Mouse (Mus musculus) left cerebral cortex, adult 2 months (tissue): ENCODE results near the gene Commd3. TPM values are rescaled to one million over a fixed set of nuclear protein-coding genes. Genes with fewer than 3 reads are reported as not detected.

Experiments used
- DNase-seq, 2 experiments: peaks; one replicate each; pipeline ENCODE4 v3.0.0; 2021 to 2022; ENCODE audit warnings: low spot score in 2 of 2, mixed read lengths in 1 of 2; ENCODE audit errors: extremely low spot score in 1 of 2
- H3K27ac ChIP-seq: fragments of 200-600 bp; 2 replicates; pipeline ENCODE4 v1.8.1; 2022
- H3K4me3 ChIP-seq: fragments of 200-600 bp; 2 replicates; pipeline ENCODE4 v1.8.1; 2022
- CTCF ChIP-seq: fragments of 200-600 bp; IDR thresholded peaks from 2 replicates; pipeline ENCODE4 v1.8.1; 2022; ENCODE audit warnings: antibody characterized with exemption, mild to moderate bottlenecking, moderate library complexity
- intact Hi-C: fragments of 180-260 bp; cut with DNase I; formaldehyde crosslinking; loops from one replicate; pipeline ENCODE4 v1.15.1; 2025
- total RNA-seq, 2 experiments: library from RNA; stranded (reverse); gene quantifications; 2 replicates each; pipeline ENCODE4 v1.2.3; 2021

Gene Commd3
- total RNA-seq, 2 experiments from 2014 or later: 80.5 to 89.2 TPM

DNA sequence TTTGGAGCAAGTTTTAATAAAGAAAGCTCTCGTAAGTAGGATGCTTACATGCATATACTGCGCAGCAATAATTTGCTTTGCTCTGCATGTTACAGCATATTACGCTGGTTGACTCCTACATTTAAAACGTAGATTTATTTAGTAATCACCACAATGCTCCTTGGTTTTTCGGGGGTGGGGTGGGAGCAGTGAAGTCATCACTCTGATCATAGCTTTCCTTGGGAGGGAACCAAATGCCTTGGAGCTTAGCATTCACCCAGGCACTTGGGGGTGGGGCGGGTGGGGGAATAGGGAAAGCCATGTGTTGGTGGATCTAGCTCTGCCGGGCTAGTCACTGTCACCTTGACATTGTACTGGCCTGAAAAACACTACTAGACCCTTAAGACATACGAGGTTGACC lies 23.0 kb downstream of the Commd3 start:
- no peak for TF ChIP-seq CTCF
- Histone ChIP-seq H3K27ac (no peak overlapping the region), H3K4me3 (peak overlapping the region; percentile 74)
- intact Hi-C loops: loop anchor here (10.0 kb wide), 1 partner anchor 750 kb away; the partner anchor contains the start of gene Ptf1a
- no peak for DNase-seq

DNA sequence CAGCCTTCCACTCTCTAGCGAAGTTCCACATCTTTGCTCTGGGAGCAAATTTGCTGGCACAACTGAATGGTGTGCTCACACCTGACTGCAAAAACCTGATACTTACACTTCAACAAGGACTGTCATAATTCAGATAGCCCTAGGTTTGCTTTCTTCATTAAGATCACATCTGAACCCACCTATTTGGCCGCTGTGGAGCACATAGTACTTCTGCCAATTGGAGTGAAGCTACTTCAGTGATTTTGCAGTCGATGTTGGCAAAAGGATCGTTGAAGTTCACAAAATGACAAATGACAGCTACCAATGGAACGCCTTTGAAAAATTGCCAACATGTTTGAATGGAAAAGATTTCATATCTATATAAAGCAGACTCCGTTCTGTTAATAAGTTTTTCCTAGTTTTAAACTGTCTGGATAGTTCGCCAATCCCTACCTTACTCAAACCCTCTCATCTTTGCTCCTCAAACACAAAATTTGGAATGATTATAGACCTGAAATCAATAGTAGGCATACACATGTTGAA lies 23.5 kb downstream of the Commd3 start:
- Histone ChIP-seq H3K27ac (no peak overlapping the region), H3K4me3 (no peak overlapping the region)
- TF ChIP-seq CTCF: no peak
- no peak for DNase-seq
- intact Hi-C loops: loop anchor here (10.0 kb wide), 1 partner anchor 749 kb away; the partner anchor contains the start of gene Ptf1a

DNA sequence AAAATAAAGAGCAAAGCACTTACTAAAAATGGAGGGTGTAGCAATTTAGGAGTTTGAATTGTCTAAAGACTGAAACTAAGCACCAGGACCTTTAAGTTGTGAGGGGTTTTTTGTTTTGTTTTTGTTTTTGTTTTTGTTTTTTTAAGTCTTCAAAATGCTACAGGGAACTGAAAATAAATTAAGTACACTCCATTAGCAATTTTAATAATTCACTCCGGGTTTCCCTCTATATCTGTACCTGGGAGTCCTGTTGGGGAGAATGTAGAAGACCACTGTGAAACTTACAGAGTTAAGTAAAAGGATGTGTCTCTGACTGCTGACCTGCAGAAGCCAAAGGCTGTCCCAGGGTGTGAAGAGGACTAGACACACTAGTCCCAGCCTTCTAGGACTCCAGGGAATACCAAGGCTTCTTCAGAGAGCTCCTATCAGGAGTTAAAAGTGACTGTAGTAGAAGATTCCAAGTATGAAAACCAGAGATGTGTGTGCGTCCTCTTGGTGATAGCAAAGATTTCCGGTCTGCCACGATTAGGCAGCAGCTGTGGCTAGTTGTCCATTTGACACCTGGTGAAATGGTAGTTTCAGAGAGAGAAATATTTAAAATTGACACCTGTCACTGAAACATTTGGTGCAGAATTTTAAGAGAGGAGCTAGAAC lies 25.5 kb downstream of the Commd3 start:
- intact Hi-C loops: loop anchor here (10.0 kb wide), 1 partner anchor 747 kb away; the partner anchor contains the start of gene Ptf1a
- TF ChIP-seq CTCF: no peak
- Histone ChIP-seq H3K27ac (no peak overlapping the region), H3K4me3 (no peak overlapping the region)
- DNase-seq: no peak

DNA sequence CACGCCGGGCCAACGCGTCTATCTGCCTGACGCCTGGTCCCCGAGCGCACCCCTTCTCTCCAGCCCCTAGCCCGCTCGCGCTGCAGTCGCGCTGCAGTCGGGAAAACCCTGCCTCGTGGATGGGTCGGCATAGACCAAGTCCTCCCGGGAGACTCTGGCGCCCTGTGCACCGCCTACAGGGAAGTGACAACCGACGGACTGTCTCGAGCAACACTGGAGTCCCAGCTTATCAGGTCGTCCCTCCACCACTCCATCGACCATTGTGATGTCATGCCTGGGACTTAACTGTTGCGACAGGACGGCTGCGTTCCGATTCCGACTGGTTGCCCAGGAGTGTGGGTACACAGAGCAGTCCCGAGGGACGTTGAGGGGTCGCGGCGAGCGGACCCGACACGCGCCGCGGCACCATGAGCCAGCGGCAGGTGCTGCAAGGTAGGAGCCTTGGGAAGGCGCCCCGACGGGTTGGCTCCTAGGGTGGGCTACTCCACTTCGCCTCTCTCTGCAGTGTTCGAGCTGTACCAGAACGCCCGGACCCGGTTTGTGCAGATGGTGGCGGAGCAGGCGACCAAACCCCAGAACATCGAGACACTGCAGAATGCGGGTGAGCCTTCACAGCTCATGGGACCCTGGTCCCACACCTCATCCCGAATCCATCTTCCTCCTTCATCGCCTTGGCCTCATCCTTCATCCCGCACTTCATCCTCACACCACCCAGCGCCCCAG lies 26.6 kb downstream of the Commd3 start:
- no peak for DNase-seq
- Histone ChIP-seq H3K27ac (no peak overlapping the region), H3K4me3 (peak overlapping the region; percentile 20; the same call in 1 of the 2 replicates)
- TF ChIP-seq CTCF: no peak
- intact Hi-C loops: loop anchor here (10.0 kb wide), 1 partner anchor 746 kb away; the partner anchor contains the start of gene Ptf1a

DNA sequence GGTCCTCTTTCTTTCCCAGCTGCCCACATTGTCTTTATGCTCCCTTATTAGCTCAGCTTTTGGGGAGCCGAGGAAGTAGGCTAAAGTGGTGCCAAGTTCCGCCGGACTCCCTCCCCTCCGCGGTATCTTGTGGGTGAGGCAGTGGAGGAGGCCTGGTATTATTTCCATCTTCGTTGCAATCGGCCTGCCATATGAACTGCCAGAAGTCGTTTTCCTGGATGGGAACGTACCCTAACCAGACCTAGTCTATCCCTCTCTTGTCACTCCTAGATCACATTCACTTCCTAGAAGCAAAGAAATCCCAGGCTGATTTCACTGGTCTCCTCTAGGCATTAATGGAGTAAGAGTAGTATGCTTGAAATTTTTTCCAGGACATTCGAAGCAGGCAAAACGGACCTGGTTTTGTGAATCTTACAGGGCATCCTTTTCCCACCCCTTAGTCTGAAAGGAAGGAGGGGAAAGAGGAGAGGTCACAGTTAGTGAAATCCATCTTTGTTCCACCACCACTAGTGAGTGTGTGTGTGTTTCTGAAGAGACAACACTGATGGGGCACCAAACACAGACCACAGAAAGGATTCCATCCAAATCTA lies 27.3 kb downstream of the Commd3 start:
- no peak for DNase-seq
- intact Hi-C loops: loop anchor here (10.0 kb wide), 1 partner anchor 745 kb away; the partner anchor contains the start of gene Ptf1a
- Histone ChIP-seq H3K4me3 (no peak overlapping the region), H3K27ac (no peak overlapping the region)
- TF ChIP-seq CTCF: no peak

DNA sequence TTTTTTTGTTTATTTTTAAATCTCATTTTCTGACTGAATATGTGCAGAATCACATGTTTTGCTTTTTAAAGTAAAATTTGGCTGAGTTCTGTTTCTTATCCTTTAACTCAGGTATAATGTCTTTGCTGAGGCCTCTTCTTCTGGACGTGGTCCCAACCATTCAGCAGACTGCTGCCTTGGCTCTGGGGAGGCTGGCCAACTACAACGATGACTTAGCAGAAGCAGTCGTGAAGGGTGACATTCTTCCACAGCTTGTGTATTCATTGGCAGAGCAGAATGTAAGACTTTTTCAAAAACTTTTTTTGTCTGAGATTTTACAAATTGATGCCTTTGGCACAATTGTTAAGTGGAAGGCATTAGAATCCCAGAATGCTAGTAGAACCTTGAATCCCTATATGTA lies 38.2 kb downstream of the Commd3 start:
- intact Hi-C loops: no loop called here
- Histone ChIP-seq H3K4me3 (no peak overlapping the region), H3K27ac (no peak overlapping the region)
- no peak for TF ChIP-seq CTCF
- DNase-seq: no peak

DNA sequence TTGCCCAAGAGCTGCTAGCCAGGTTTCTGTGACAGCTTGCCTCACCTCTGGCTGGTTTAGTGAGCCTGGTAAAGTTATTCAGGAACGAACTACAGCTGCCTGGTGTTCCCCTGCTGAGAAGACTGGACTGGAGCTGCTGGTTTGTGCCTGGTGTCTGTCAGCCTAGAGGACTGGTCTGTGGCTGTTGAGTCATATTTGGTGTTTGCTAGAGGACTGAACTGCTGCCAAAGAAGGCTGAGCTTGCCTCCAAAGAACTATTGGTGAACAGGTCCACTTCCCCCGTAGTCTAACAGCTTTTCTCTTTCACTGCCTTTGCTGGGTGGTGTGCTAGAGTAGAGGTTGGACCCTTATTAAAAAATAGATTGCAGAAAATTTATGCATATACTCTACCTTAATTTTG lies 40.9 kb downstream of the Commd3 start:
- no peak for DNase-seq
- no peak for TF ChIP-seq CTCF
- intact Hi-C loops: no loop called here

DNA sequence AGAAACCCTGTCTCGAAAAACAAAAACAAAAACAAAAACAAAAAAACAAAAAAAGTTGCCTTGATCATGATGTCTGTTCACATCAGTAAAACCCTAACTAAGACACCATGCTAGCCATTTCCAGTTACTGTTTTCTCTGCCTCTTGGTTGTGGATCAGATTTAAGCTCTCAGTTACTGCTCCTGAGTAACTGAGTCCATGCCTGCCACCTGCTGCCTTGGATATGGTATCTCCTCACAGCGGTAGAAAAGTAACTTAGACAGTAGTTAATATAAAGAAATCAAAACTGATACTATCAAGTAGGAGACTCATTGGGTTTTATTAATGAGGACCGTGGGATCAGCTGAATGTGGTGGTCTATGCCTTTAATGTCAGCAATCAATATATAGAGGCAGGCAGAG lies 42.2 kb downstream of the Commd3 start:
- Histone ChIP-seq H3K4me3 (no peak overlapping the region), H3K27ac (no peak overlapping the region)
- intact Hi-C loops: no loop called here
- TF ChIP-seq CTCF: no peak
- no peak for DNase-seq

More for the DNA sequence above, 40.9 kb downstream of the Commd3 start:
- Histone ChIP-seq H3K4me3 (no peak overlapping the region), H3K27ac (no peak overlapping the region)

DNA sequence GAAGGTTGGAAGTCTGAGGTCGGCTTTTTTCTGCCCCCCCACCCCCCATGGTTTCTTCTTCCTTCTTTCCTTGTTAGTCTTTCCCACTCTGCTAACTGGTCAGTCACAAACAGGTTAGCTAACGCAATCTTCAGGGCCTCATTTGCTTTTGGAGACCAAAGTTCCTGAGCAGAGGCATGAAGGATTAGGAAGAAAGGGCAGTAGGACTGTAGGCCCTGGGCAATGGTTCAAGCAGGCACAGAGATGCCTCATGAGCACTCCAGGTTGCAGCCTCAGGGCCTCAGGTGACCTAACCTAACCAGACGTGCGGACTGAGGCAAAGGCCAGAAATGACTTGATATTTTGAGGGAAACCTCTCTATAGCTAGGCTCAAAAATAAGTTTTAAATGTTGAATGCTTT lies 46.3 kb downstream of the Commd3 start:
- TF ChIP-seq CTCF: no peak
- Histone ChIP-seq H3K27ac (no peak overlapping the region), H3K4me3 (no peak overlapping the region)
- intact Hi-C loops: no loop called here
- no peak for DNase-seq

DNA sequence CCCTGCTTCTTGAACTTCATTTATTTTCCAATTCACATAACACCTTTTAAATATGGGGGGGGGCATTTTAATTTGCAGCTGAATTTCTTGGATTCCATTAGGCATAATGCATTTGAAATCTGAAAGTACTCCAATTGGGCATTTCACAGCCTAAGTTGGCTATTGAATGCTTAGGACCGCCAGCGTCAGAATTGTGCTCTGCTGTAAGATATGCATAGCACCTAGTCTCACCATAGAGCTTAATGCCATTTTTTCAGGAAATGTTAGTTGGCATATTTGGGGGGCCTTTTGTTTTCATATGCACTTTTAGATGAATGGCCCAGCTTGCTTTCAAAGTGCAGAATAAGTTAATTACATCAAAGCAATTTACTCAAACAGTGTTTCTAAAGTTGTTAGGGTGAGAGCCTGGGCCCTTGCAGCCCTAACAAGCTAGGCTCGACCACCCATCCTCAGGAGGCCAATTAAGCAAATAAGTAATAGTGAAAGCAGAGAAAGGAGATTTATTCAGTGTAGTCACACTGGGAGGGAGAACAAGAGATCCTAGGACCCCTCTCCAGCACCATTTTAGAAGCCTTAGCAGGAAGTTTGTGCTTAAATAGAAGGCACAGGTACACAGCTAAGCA lies 50.1 kb downstream of the Commd3 start:
- no peak for TF ChIP-seq CTCF
- no peak overlapping the region for H3K27ac ChIP-seq
- no peak overlapping the region for H3K4me3 ChIP-seq
- no peak for DNase-seq
- intact Hi-C loops: no loop called here

DNA sequence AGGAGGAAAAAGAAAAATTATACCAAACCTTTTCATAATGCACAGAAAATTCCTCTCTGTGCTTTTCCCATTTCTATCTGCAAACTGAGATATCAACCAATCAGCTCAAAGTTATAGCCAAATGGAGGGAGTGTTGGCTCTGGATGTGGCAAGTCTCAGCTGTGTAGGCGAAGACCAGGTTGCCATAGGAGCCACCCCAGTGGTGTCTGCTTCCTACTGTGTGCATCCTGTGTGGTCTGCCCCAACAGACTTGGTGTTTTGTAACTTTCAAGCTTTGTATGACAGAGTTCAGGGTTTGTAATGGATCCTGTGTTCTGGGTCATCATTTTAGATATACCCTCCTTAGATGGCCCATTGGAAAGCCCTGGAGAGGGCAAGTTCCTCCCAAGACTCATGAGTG lies 52.3 kb downstream of the Commd3 start:
- intact Hi-C loops: no loop called here
- H3K4me3 ChIP-seq: no peak overlapping the region
- no peak for TF ChIP-seq CTCF
- H3K27ac ChIP-seq: no peak overlapping the region
- DNase-seq: no peak

Other genes starting within 250 kb of the Commd3 start
- 10 to 100 TPM; 39.5 to 40.1 TPM for gene Bmi1, start 4.6 kb downstream of the Commd3 start, total RNA-seq
- 1 to 10 TPM; 8.9 TPM for gene Spag6, start 21.6 kb downstream of the Commd3 start, total RNA-seq